Comparison of ENCODE assay signal across 25 mouse cellular contexts in the genomic region with DNA sequence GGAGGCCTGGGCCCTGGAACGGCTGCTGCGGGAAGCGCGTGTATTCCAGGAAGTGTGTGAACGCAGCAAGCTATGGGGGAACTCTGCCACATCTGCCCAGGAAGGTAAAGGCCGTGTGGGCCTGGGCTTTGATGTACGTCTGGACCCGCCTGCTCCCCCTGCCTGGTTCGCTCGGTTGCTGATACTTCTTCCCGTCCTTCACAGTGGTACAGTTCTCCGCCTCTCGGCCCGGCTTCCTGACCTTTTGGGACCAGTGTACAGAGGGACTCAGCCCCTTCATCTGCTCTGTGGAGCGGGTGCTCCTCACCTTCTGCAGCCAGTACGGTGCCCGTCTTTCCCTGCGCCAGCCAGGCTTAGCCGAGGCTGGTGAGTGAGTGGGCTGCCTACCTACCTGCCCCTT. TPM values are rescaled to one million over a fixed set of nuclear protein-coding genes. Genes with fewer than 3 reads are reported as not detected.
DNase-seq lines count a peak whose midpoint lies in the region; ATAC-seq and TF ChIP-seq lines count a peak whose summit lies in the region.
"Had no signal": no experiment of that assay in that cellular context is flagged by ENCODE, and none has a peak within 500 bp of the region (broad histone marks: within the 10 kb centered on the region; RNA-seq: fewer than 3 reads in every experiment).

No protein-coding gene starts in this region.

- H3K9ac ChIP-seq in heart, embryonic 12.5 days, result 0 out of 2 replicates have a peak overlapping the region, but pooled peaks have one; percentile 21
- H3K9ac ChIP-seq in heart, embryonic 11.5 days (ENCODE audit: low read depth, low read length), result no peak overlapping the region
- 0 out of 2 replicates have a peak overlapping the region, but pooled peaks have one; percentile 19 for H3K9ac ChIP-seq in neural tube, embryonic 13.5 days
- no peak overlapping the region for H3K9ac ChIP-seq in hindbrain, postnatal 0 days (replicated peaks; ENCODE audit: low read length)
- H3K9ac ChIP-seq: embryonic facial prominence, embryonic 15.5 days; forebrain, embryonic 15.5 days; heart, embryonic 13.5 days; hindbrain, embryonic 13.5 days had no signal

- 88% methylated on average over 19 of the region's 19 CpGs for WGBS in heart, embryonic 12.5 days
- 87% methylated on average over 19 of the region's 19 CpGs for WGBS in heart, embryonic 11.5 days (ENCODE audit: insufficient replicate concordance)
- WGBS in neural tube, embryonic 13.5 days, result 90% methylated on average over 19 of the region's 19 CpGs
- 94% methylated on average over 19 of the region's 19 CpGs for WGBS in thymus, adult 2 months
- 89% methylated on average over 19 of the region's 19 CpGs for WGBS in hindbrain, postnatal 0 days

- no peaks in the 10 kb centered on the region for H3K27me3 ChIP-seq in heart, embryonic 12.5 days (replicated peaks)
- no peaks in the 10 kb centered on the region for H3K27me3 ChIP-seq in heart, embryonic 11.5 days (ENCODE audit: control insufficient read depth, insufficient read depth, low read length)
- no peaks in the 10 kb centered on the region for H3K27me3 ChIP-seq in neural tube, embryonic 13.5 days
- H3K27me3 ChIP-seq in thymus, adult 2 months (ENCODE audit: control insufficient read depth, insufficient read depth, low read length), result no peaks in the 10 kb centered on the region
- no peaks in the 10 kb centered on the region for H3K27me3 ChIP-seq in hindbrain, postnatal 0 days (ENCODE audit: insufficient read depth, low read length)
- H3K27me3 ChIP-seq: CH12.LX; embryonic facial prominence, embryonic 15.5 days; forebrain, embryonic 15.5 days; heart, embryonic 13.5 days had no signal

- TF ChIP-seq CTCF in thymus, adult 2 months (IDR thresholded peaks at IDR 0.05; ENCODE audit: borderline replicate concordance, control insufficient read depth, extremely low read depth, insufficient read depth, low read length, poor library complexity), result no peak
- TF ChIP-seq CTCF in hindbrain, postnatal 0 days (IDR thresholded peaks at IDR 0.05; ENCODE audit: low read depth), result no peak

- H3K4me1 ChIP-seq in heart, embryonic 12.5 days (replicated peaks), result peaks cover 29% of the 10 kb centered on the region
- peaks cover 13% of the 10 kb centered on the region for H3K4me1 ChIP-seq in heart, embryonic 11.5 days (ENCODE audit: control insufficient read depth, insufficient read depth, low read length)
- H3K4me1 ChIP-seq in neural tube, embryonic 13.5 days (replicated peaks), result peaks cover 41% of the 10 kb centered on the region
- H3K4me1 ChIP-seq in thymus, adult 2 months (replicated peaks; ENCODE audit: control insufficient read depth, insufficient read depth, low read length), result peaks cover 41% of the 10 kb centered on the region
- H3K4me1 ChIP-seq in hindbrain, postnatal 0 days (ENCODE audit: insufficient read depth, low read length), result no peaks in the 10 kb centered on the region

- H3K36me3 ChIP-seq in heart, embryonic 12.5 days, result peaks cover 91% of the 10 kb centered on the region
- peaks cover 24% of the 10 kb centered on the region for H3K36me3 ChIP-seq in heart, embryonic 11.5 days (ENCODE audit: control insufficient read depth, insufficient read depth, low read length)
- H3K36me3 ChIP-seq in neural tube, embryonic 13.5 days, result peaks cover 79% of the 10 kb centered on the region
- H3K36me3 ChIP-seq in thymus, adult 2 months (ENCODE audit: control insufficient read depth, insufficient read depth, low read length), result peaks cover 65% of the 10 kb centered on the region
- peaks cover 67% of the 10 kb centered on the region for H3K36me3 ChIP-seq in hindbrain, postnatal 0 days (ENCODE audit: insufficient read depth, low read length)

- ATAC-seq in heart, embryonic 12.5 days (ENCODE audit: insufficient number of reproducible peaks, low FRiP score), result no peak
- no peak for ATAC-seq in heart, embryonic 11.5 days (replicated peaks; ENCODE audit: insufficient number of reproducible peaks, low FRiP score, low TSS enrichment)
- no peak for ATAC-seq in neural tube, embryonic 13.5 days (ENCODE audit: low read depth)
- no peak for ATAC-seq in hindbrain, postnatal 0 days
- ATAC-seq: forebrain, embryonic 15.5 days had no signal

- no peak overlapping the region for H3K27ac ChIP-seq in heart, embryonic 12.5 days (ENCODE audit: poor library complexity, severe bottlenecking)
- H3K27ac ChIP-seq in heart, embryonic 11.5 days (ENCODE audit: low read depth, low read length), result no peak overlapping the region
- H3K27ac ChIP-seq in neural tube, embryonic 13.5 days (replicated peaks), result no peak overlapping the region
- H3K27ac ChIP-seq in thymus, adult 2 months (ENCODE audit: control insufficient read depth, insufficient read depth, low read length), result no peak overlapping the region
- no peak overlapping the region for H3K27ac ChIP-seq in hindbrain, postnatal 0 days
- H3K27ac ChIP-seq: embryonic facial prominence, embryonic 15.5 days; forebrain, embryonic 10.5 days; forebrain, embryonic 15.5 days; heart, embryonic 13.5 days; hindbrain, embryonic 13.5 days had no signal

- TF ChIP-seq POLR2A in thymus, adult 2 months (IDR thresholded peaks at IDR 0.05; ENCODE audit: control insufficient read depth, extremely low read depth, insufficient read depth, low read length, poor library complexity), result no peak

- DNase-seq in neural tube, embryonic 10.5 days (ENCODE audit: extremely low spot score, low spot score), result no peak
- peak; percentile 42 for DNase-seq in thymus, postnatal 4 days
- no peak for DNase-seq in thymus, adult 2 months
- DNase-seq in hindbrain, postnatal 0 days (ENCODE audit: low spot score), result no peak
- DNase-seq: adrenal gland, postnatal 10 days; cerebellum, adult 11 months; cerebellum, adult 8-10 months; cerebellum, postnatal 14 days; embryo, embryonic 11 days; gastrocnemius, postnatal 36 days; heart, adult 18-20 months had no signal

- H3K4me3 ChIP-seq in heart, embryonic 12.5 days, result no peak overlapping the region
- no peak overlapping the region for H3K4me3 ChIP-seq in heart, embryonic 11.5 days (ENCODE audit: low read depth, low read length)
- no peak overlapping the region for H3K4me3 ChIP-seq in neural tube, embryonic 13.5 days
- no peak overlapping the region for H3K4me3 ChIP-seq in thymus, adult 2 months (ENCODE audit: control insufficient read depth, insufficient read depth, low read length)
- H3K4me3 ChIP-seq in hindbrain, postnatal 0 days (ENCODE audit: low read length), result no peak overlapping the region
- H3K4me3 ChIP-seq: embryonic facial prominence, embryonic 15.5 days; erythroblast, embryonic 14.5 days; forebrain, embryonic 10.5 days; forebrain, embryonic 15.5 days; heart, embryonic 13.5 days; hindbrain, embryonic 13.5 days had no signal

- no peaks in the 10 kb centered on the region for H3K9me3 ChIP-seq in heart, embryonic 12.5 days (replicated peaks)
- H3K9me3 ChIP-seq in heart, embryonic 11.5 days (replicated peaks; ENCODE audit: control insufficient read depth, low read length), result no peaks in the 10 kb centered on the region
- no peaks in the 10 kb centered on the region for H3K9me3 ChIP-seq in neural tube, embryonic 13.5 days
- no peaks in the 10 kb centered on the region for H3K9me3 ChIP-seq in hindbrain, postnatal 0 days (ENCODE audit: low read length)
- H3K9me3 ChIP-seq: embryonic facial prominence, embryonic 15.5 days; forebrain, embryonic 10.5 days; forebrain, embryonic 15.5 days; heart, embryonic 13.5 days; hindbrain, embryonic 13.5 days had no signal

- no peak overlapping the region for H3K4me2 ChIP-seq in heart, embryonic 12.5 days
- H3K4me2 ChIP-seq in heart, embryonic 11.5 days, result no peak overlapping the region
- H3K4me2 ChIP-seq in neural tube, embryonic 13.5 days, result no peak overlapping the region
- H3K4me2 ChIP-seq in hindbrain, postnatal 0 days (ENCODE audit: low read depth, low read length), result no peak overlapping the region
- H3K4me2 ChIP-seq: embryonic facial prominence, embryonic 15.5 days; forebrain, embryonic 15.5 days; heart, embryonic 13.5 days; hindbrain, embryonic 13.5 days had no signal

RNA-seq across cellular contexts. Expression of gene Ripor1, which starts 15.2 kb away (rescaled TPM):
- 32.8 and 33.4 TPM in 2 replicates for polyA plus RNA-seq in heart, embryonic 12.5 days (2016; fragmentation: Nextera tagmentation; extraction: Ambion mirVana)
- 23.6 and 27.9 TPM in 2 replicates for polyA plus RNA-seq in heart, embryonic 11.5 days (2014; fragmentation: Nextera tagmentation; extraction: Ambion mirVana)
- polyA plus RNA-seq in neural tube, embryonic 13.5 days (2015; fragmentation: Nextera tagmentation; extraction: Ambion mirVana), result 30.5 and 35.9 TPM in 2 replicates
- 125 and 128 TPM in 2 replicates for polyA plus RNA-seq in thymus, adult 2 months (2012; rRNA removed)
- total RNA-seq in hindbrain, postnatal 0 days (2014; rRNA removed), result 14.4 and 15.1 TPM in 2 replicates
- 23.5 and 28.7 TPM in 2 replicates for polyA plus RNA-seq in hindbrain, postnatal 0 days (2015; fragmentation: Nextera tagmentation; extraction: Ambion mirVana)

RNA-seq across cellular contexts. Expression of gene Ctcf, which starts 16.2 kb away (rescaled TPM):
- 66.1 and 75.9 TPM in 2 replicates for polyA plus RNA-seq in heart, embryonic 12.5 days (2016; fragmentation: Nextera tagmentation; extraction: Ambion mirVana)
- 53.9 and 66.3 TPM in 2 replicates for polyA plus RNA-seq in heart, embryonic 11.5 days (2014; fragmentation: Nextera tagmentation; extraction: Ambion mirVana)
- polyA plus RNA-seq in neural tube, embryonic 13.5 days (2015; fragmentation: Nextera tagmentation; extraction: Ambion mirVana), result 105 and 118 TPM in 2 replicates
- 67.0 and 89.4 TPM in 2 replicates for polyA plus RNA-seq in thymus, adult 2 months (2012; rRNA removed)
- 27.4 and 35.9 TPM in 2 replicates for total RNA-seq in hindbrain, postnatal 0 days (2014; rRNA removed)
- 87.4 and 88.1 TPM in 2 replicates for polyA plus RNA-seq in hindbrain, postnatal 0 days (2015; fragmentation: Nextera tagmentation; extraction: Ambion mirVana)

RNA-seq across cellular contexts. Expression of gene Agrp, which starts 17.0 kb away (rescaled TPM):
- polyA plus RNA-seq in heart, embryonic 12.5 days (2016; fragmentation: Nextera tagmentation; extraction: Ambion mirVana), result 0.51 and 0.64 TPM in 2 replicates
- 0.50 and 0.84 TPM in 2 replicates for polyA plus RNA-seq in heart, embryonic 11.5 days (2014; fragmentation: Nextera tagmentation; extraction: Ambion mirVana)
- 2.0 TPM in 2 replicates for polyA plus RNA-seq in neural tube, embryonic 13.5 days (2015; fragmentation: Nextera tagmentation; extraction: Ambion mirVana)
- polyA plus RNA-seq in thymus, adult 2 months (2012; rRNA removed), result 0.52 and 1.00 TPM in 2 replicates
- 2.1 TPM in 1 of 2 replicates, not detected in the other for total RNA-seq in hindbrain, postnatal 0 days (2014; rRNA removed)
- 1.3 and 1.4 TPM in 2 replicates for polyA plus RNA-seq in hindbrain, postnatal 0 days (2015; fragmentation: Nextera tagmentation; extraction: Ambion mirVana)
- total RNA-seq: common myeloid progenitor, adult 5-6 weeks; gastrocnemius, adult 8-10 months; heart, adult 18-20 months; hematopoietic stem cell, adult 5-6 weeks; MEL had no signal
- polyA plus RNA-seq: erythroblast, embryonic 14.5 days had no signal

RNA-seq across cellular contexts. Expression of gene Atp6v0d1, which starts 54.4 kb away (rescaled TPM):
- polyA plus RNA-seq in heart, embryonic 12.5 days (2016; fragmentation: Nextera tagmentation; extraction: Ambion mirVana), result 51.4 and 52.9 TPM in 2 replicates
- polyA plus RNA-seq in heart, embryonic 11.5 days (2014; fragmentation: Nextera tagmentation; extraction: Ambion mirVana), result 80.7 and 86.3 TPM in 2 replicates
- polyA plus RNA-seq in neural tube, embryonic 13.5 days (2015; fragmentation: Nextera tagmentation; extraction: Ambion mirVana), result 195 and 211 TPM in 2 replicates
- polyA plus RNA-seq in thymus, adult 2 months (2012; rRNA removed), result 112 and 119 TPM in 2 replicates
- total RNA-seq in hindbrain, postnatal 0 days (2014; rRNA removed), result 231 and 249 TPM in 2 replicates
- 271 and 289 TPM in 2 replicates for polyA plus RNA-seq in hindbrain, postnatal 0 days (2015; fragmentation: Nextera tagmentation; extraction: Ambion mirVana)

Comparison
In these comparisons a context has a peak if more than half of its experiments do, and no peak if none do; other contexts are left out.
1. H3K9ac ChIP-seq: peak in heart, embryonic 12.5 days (single experiment) and neural tube, embryonic 13.5 days (single experiment); none in heart, embryonic 11.5 days (single experiment) and hindbrain, postnatal 0 days (single experiment).